9 mouse cellular contexts compared by ENCODE assay signal in genomic region chr13:102770194-102770593, GRCm38 (mm10).
DNase-seq lines count a peak whose midpoint lies in the region; ATAC-seq lines count a peak whose summit lies in the region.
"Had no signal": no experiment of that assay in that cellular context is flagged by ENCODE, and none has a peak within 500 bp of the region (broad histone marks: within the 10 kb centered on the region; RNA-seq: fewer than 3 reads in every experiment).

No protein-coding gene starts in this region.

- no peaks in the 10 kb centered on the region for H3K9me3 ChIP-seq in hindbrain, embryonic 10.5 days
- H3K9me3 ChIP-seq in hindbrain, embryonic 12.5 days (replicated peaks) = no peaks in the 10 kb centered on the region

- ATAC-seq in hindbrain, embryonic 12.5 days (ENCODE audit: low FRiP score) = no peak
- ATAC-seq: hindbrain, postnatal 0 days had no signal

- DNase-seq in kidney, adult 11 months = peak; percentile 21
- no peak for DNase-seq in kidney, postnatal 10 days
- peak; percentile 75 for DNase-seq in NIH3T3 (ENCODE audit: low read depth)
- DNase-seq in embryo, embryonic 11 days = peak; percentile 26
- peak; percentile 52 for DNase-seq in lung, postnatal 14 days
- DNase-seq in hindbrain, embryonic 10.5 days (ENCODE audit: low spot score) = no peak
- DNase-seq: cerebellum, adult 9-11 months had no signal

- H3K9ac ChIP-seq in hindbrain, embryonic 12.5 days = no peak overlapping the region

- H3K27me3 ChIP-seq in hindbrain, embryonic 10.5 days (ENCODE audit: insufficient read depth, poor library complexity, severe bottlenecking) = no peaks in the 10 kb centered on the region
- H3K27me3 ChIP-seq in hindbrain, embryonic 12.5 days = no peaks in the 10 kb centered on the region

- H3K4me2 ChIP-seq in hindbrain, embryonic 12.5 days (replicated peaks) = no peak overlapping the region

- H3K4me1 ChIP-seq in hindbrain, embryonic 10.5 days (replicated peaks) = peaks cover 12% of the 10 kb centered on the region; the same call in 1 of the 2 replicates
- H3K4me1 ChIP-seq in hindbrain, embryonic 12.5 days = peaks cover 12% of the 10 kb centered on the region

- 93% methylated on average over 8 of the region's 8 CpGs for WGBS in hindbrain, embryonic 10.5 days
- WGBS in hindbrain, embryonic 12.5 days = 62% methylated on average over 8 of the region's 8 CpGs

- H3K36me3 ChIP-seq in hindbrain, embryonic 10.5 days = peaks cover 48% of the 10 kb centered on the region
- peaks cover 10% of the 10 kb centered on the region; the same call in 1 of the 2 replicates for H3K36me3 ChIP-seq in hindbrain, embryonic 12.5 days

- no peak overlapping the region for H3K27ac ChIP-seq in hindbrain, embryonic 10.5 days
- H3K27ac ChIP-seq in hindbrain, embryonic 12.5 days = no peak overlapping the region
- H3K27ac ChIP-seq: hindbrain, postnatal 0 days had no signal

- H3K4me3 ChIP-seq in hindbrain, embryonic 10.5 days = no peak overlapping the region
- no peak overlapping the region for H3K4me3 ChIP-seq in hindbrain, embryonic 12.5 days

Comparison
In these comparisons a context has a peak if more than half of its experiments do, and no peak if none do; other contexts are left out.
1. DNase-seq: peak in kidney, adult 11 months (single experiment), NIH3T3 (single experiment), embryo, embryonic 11 days (single experiment) and lung, postnatal 14 days (single experiment); none in kidney, postnatal 10 days (single experiment) and hindbrain, embryonic 10.5 days (single experiment).